Mouse (Mus musculus): ENCODE results near the gene Sec23a. TPM values are rescaled to one million over a fixed set of nuclear protein-coding genes. Genes with fewer than 3 reads are reported as not detected.
A peak's percentile ranks its signal among the peaks of the same experiment; 100 is the strongest.

Sec23a gene
- polyA plus RNA-seq, 1 experiment from 2014 or later = 120 TPM

GRCm38 (mm10) chr12:59052470-59052869 is 40.7 kb upstream of the Sec23a start:
- Histone ChIP-seq H3K9ac (ENCODE audit: low read depth, low read length) (no peak overlapping the region), H3K4me3 (ENCODE audit: low read depth, low read length) (no peak overlapping the region), H3K4me1 (ENCODE audit: control insufficient read depth, insufficient read depth, low read length) (no peaks in the 10 kb centered on the region; the same call in 1 of the 2 replicates), H3K27ac (ENCODE audit: low read length) (no peak overlapping the region), H3K36me3 (ENCODE audit: control insufficient read depth, insufficient read depth, low read length) (peaks cover 4% of the 10 kb centered on the region; the same call in 1 of the 2 replicates), H3K27me3 (ENCODE audit: control insufficient read depth, insufficient read depth, low read depth, low read length) (no peaks in the 10 kb centered on the region), H3K4me2 (ENCODE audit: low read length) (no peak overlapping the region), H3K9me3 (replicated peaks; ENCODE audit: control insufficient read depth, low read length, poor library complexity, severe bottlenecking) (no peaks in the 10 kb centered on the region)
- no peak for ATAC-seq
- 95% methylated on average over 3 of the region's 3 CpGs for WGBS

- H3K9ac ChIP-seq (ENCODE audit: low read depth, low read length) = no peak overlapping the region
- ATAC-seq = 0 out of 2 replicates have a peak, but pooled peaks have one; percentile 54
- H3K4me1 ChIP-seq (ENCODE audit: control insufficient read depth, insufficient read depth, low read length) = no peaks in the 10 kb centered on the region
- no peak overlapping the region for H3K4me2 ChIP-seq (ENCODE audit: low read length)
- no peak overlapping the region for H3K4me3 ChIP-seq (ENCODE audit: low read depth, low read length)
- 34% methylated on average over 7 of the region's 7 CpGs for WGBS
- H3K27me3 ChIP-seq (ENCODE audit: control insufficient read depth, insufficient read depth, low read depth, low read length) = no peaks in the 10 kb centered on the region
- peaks cover 12% of the 10 kb centered on the region for H3K36me3 ChIP-seq (ENCODE audit: control insufficient read depth, insufficient read depth, low read length)
- no peak overlapping the region for H3K27ac ChIP-seq (ENCODE audit: low read length)
- no peaks in the 10 kb centered on the region for H3K9me3 ChIP-seq (replicated peaks; ENCODE audit: control insufficient read depth, low read length, poor library complexity, severe bottlenecking)
Observed at GRCm38 (mm10) chr12:59040851-59041250, 29.0 kb upstream of the Sec23a start.

DNA sequence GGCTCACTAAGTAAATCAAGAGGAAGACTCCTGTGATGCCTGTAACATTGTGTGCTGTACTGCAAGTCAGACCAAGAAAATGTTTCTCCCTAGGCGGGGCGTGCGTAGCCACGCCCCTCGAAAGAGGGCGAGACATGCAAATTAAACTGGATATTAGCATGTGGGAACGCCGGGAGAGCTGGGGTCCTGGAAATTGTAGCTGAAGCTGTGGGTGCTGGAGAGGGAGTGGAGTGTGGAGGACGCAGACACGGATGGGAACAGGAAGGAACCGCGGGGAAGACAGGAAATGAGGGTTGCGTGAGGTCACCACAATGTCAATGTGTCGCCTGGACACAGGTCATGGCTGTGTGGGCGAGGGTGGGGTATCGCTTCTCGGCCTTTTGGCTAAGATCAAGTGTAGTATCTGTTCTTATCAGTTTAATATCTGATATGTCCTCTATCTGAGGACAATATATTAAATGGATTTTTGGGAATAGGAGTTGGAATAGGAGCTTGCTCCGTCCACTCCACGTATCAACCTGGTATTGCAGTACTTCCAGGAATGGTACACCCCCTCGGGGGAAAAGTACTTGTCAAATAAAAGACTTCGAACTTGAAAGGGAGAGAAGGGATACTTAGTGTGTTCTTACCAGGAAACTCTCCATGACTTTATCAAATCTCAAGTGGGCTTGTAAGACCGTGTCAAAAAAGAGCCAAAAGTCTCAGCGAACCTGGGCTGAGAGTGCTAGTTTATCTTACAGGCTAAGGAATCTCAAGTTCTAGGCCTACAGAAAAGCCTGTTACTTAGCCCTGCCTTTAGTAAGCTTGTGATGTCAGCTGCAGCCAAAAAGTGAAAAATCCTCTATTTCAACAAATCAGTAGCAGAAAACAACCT is 28.4 kb upstream of the Sec23a start:
- Histone ChIP-seq H3K9me3 (replicated peaks; ENCODE audit: control insufficient read depth, low read length, poor library complexity, severe bottlenecking) (no peaks in the 10 kb centered on the region), H3K27me3 (ENCODE audit: control insufficient read depth, insufficient read depth, low read depth, low read length) (no peaks in the 10 kb centered on the region), H3K4me1 (ENCODE audit: control insufficient read depth, insufficient read depth, low read length) (no peaks in the 10 kb centered on the region), H3K4me2 (ENCODE audit: low read length) (peak overlapping the region; percentile 6), H3K9ac (ENCODE audit: low read depth, low read length) (no peak overlapping the region), H3K36me3 (ENCODE audit: control insufficient read depth, insufficient read depth, low read length) (peaks cover 11% of the 10 kb centered on the region), H3K4me3 (ENCODE audit: low read depth, low read length) (no peak overlapping the region), H3K27ac (ENCODE audit: low read length) (peak overlapping the region; percentile 48; the same call in 1 of the 2 replicates)
- 2% methylated on average over 23 of the region's 23 CpGs for WGBS
- peak; percentile 80 for ATAC-seq

GRCm38 (mm10) chr12:59039162-59039970 is 27.5 kb upstream of the Sec23a start:
- no peak overlapping the region for H3K9ac ChIP-seq (ENCODE audit: low read depth, low read length)
- H3K27me3 ChIP-seq (ENCODE audit: control insufficient read depth, insufficient read depth, low read depth, low read length) = no peaks in the 10 kb centered on the region
- ATAC-seq = 0 out of 2 replicates have a peak, but pooled peaks have one; percentile 8
- no peak overlapping the region for H3K27ac ChIP-seq (ENCODE audit: low read length)
- no peaks in the 10 kb centered on the region for H3K9me3 ChIP-seq (replicated peaks; ENCODE audit: control insufficient read depth, low read length, poor library complexity, severe bottlenecking)
- no peak overlapping the region for H3K4me2 ChIP-seq (ENCODE audit: low read length)
- 72% methylated on average over 10 of the region's 10 CpGs for WGBS
- peaks cover 10% of the 10 kb centered on the region for H3K36me3 ChIP-seq (ENCODE audit: control insufficient read depth, insufficient read depth, low read length)
- no peaks in the 10 kb centered on the region for H3K4me1 ChIP-seq (ENCODE audit: control insufficient read depth, insufficient read depth, low read length)
- H3K4me3 ChIP-seq (ENCODE audit: low read depth, low read length) = no peak overlapping the region

DNA sequence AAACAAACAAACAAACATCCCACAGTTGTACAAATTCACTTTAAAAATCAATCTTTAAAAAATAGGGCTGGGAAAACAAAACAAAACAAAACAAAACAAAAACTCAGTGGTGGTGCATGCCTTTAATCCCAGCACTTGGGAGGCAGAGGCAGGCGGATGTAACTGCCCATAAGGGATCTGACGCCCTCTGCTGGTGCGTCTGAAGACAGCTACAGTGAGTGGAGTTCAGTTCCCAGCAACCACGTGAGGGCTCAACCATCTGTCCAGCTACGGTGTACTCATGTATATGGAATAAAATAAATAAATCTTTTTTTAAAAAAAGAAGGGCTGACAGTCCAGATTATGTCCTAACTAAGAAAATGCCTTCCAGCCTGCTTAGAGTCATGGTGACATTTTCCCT is 20.3 kb upstream of the Sec23a start:
- H3K9me3 ChIP-seq (replicated peaks; ENCODE audit: control insufficient read depth, low read length, poor library complexity, severe bottlenecking) = no peaks in the 10 kb centered on the region
- H3K27me3 ChIP-seq (ENCODE audit: control insufficient read depth, insufficient read depth, low read depth, low read length) = no peaks in the 10 kb centered on the region
- no peak overlapping the region for H3K4me2 ChIP-seq (ENCODE audit: low read length)
- no peak overlapping the region for H3K9ac ChIP-seq (ENCODE audit: low read depth, low read length)
- 79% methylated on average over 5 of the region's 5 CpGs for WGBS
- H3K4me1 ChIP-seq (ENCODE audit: control insufficient read depth, insufficient read depth, low read length) = no peaks in the 10 kb centered on the region
- no peak overlapping the region for H3K4me3 ChIP-seq (ENCODE audit: low read depth, low read length)
- no peaks in the 10 kb centered on the region for H3K36me3 ChIP-seq (ENCODE audit: control insufficient read depth, insufficient read depth, low read length)
- H3K27ac ChIP-seq (ENCODE audit: low read length) = no peak overlapping the region
- no peak for ATAC-seq

GRCm38 (mm10) chr12:59021306-59021705 is 9.5 kb upstream of the Sec23a start:
- H3K27me3 ChIP-seq (ENCODE audit: control insufficient read depth, insufficient read depth, low read depth, low read length) = no peaks in the 10 kb centered on the region
- H3K9ac ChIP-seq (ENCODE audit: low read depth, low read length) = no peak overlapping the region
- H3K4me1 ChIP-seq (ENCODE audit: control insufficient read depth, insufficient read depth, low read length) = no peaks in the 10 kb centered on the region
- WGBS = 99% methylated on average over 4 of the region's 4 CpGs
- no peak overlapping the region for H3K4me3 ChIP-seq (ENCODE audit: low read depth, low read length)
- no peak overlapping the region for H3K4me2 ChIP-seq (ENCODE audit: low read length)
- H3K9me3 ChIP-seq (replicated peaks; ENCODE audit: control insufficient read depth, low read length, poor library complexity, severe bottlenecking) = no peaks in the 10 kb centered on the region
- H3K36me3 ChIP-seq (ENCODE audit: control insufficient read depth, insufficient read depth, low read length) = peaks cover 6% of the 10 kb centered on the region; the same call in 1 of the 2 replicates
- H3K27ac ChIP-seq (ENCODE audit: low read length) = no peak overlapping the region
- no peak for ATAC-seq

- no peaks in the 10 kb centered on the region for H3K27me3 ChIP-seq (ENCODE audit: control insufficient read depth, insufficient read depth, low read depth, low read length)
- no peak for ATAC-seq
- no peak overlapping the region for H3K27ac ChIP-seq (ENCODE audit: low read length)
- H3K9ac ChIP-seq (ENCODE audit: low read depth, low read length) = no peak overlapping the region
- peaks cover 6% of the 10 kb centered on the region; the same call in 1 of the 2 replicates for H3K36me3 ChIP-seq (ENCODE audit: control insufficient read depth, insufficient read depth, low read length)
- 95% methylated on average over 2 of the region's 2 CpGs for WGBS
- no peak overlapping the region for H3K4me3 ChIP-seq (ENCODE audit: low read depth, low read length)
- H3K4me1 ChIP-seq (ENCODE audit: control insufficient read depth, insufficient read depth, low read length) = no peaks in the 10 kb centered on the region
- H3K4me2 ChIP-seq (ENCODE audit: low read length) = no peak overlapping the region
- H3K9me3 ChIP-seq (replicated peaks; ENCODE audit: control insufficient read depth, low read length, poor library complexity, severe bottlenecking) = no peaks in the 10 kb centered on the region
Observed at GRCm38 (mm10) chr12:59019891-59020290, 8.1 kb upstream of the Sec23a start.

- Histone ChIP-seq H3K27me3 (ENCODE audit: control insufficient read depth, insufficient read depth, low read depth, low read length) (no peaks in the 10 kb centered on the region), H3K4me1 (ENCODE audit: control insufficient read depth, insufficient read depth, low read length) (peaks cover 4% of the 10 kb centered on the region; the same call in 1 of the 2 replicates), H3K27ac (ENCODE audit: low read length) (no peak overlapping the region), H3K4me3 (ENCODE audit: low read depth, low read length) (no peak overlapping the region), H3K9me3 (replicated peaks; ENCODE audit: control insufficient read depth, low read length, poor library complexity, severe bottlenecking) (no peaks in the 10 kb centered on the region), H3K36me3 (ENCODE audit: control insufficient read depth, insufficient read depth, low read length) (0 out of 2 replicates have a peak, but pooled peaks cover 4% of the 10 kb centered on the region), H3K9ac (ENCODE audit: low read depth, low read length) (no peak overlapping the region), H3K4me2 (ENCODE audit: low read length) (no peak overlapping the region)
- no peak for ATAC-seq
- 92% methylated on average over 8 of the region's 8 CpGs for WGBS
Observed at GRCm38 (mm10) chr12:59017970-59018369, 6.2 kb upstream of the Sec23a start.
